Mouse (Mus musculus) limb, embryonic 11.5 days (tissue): ENCODE results near the gene Nectin3. TPM values are rescaled to one million over a fixed set of nuclear protein-coding genes. Genes with fewer than 3 reads are reported as not detected.

Experiments used
- ATAC-seq: fragments of 200-750 bp; cut with Nextera tagmentation; 2 replicates; pipeline ENCODE4 v1.8.0; 2017; ENCODE audit warnings: low read depth; ENCODE audit not compliant: insufficient number of reproducible peaks, low FRiP score, low TSS enrichment
- DNase-seq: peaks from one replicate; pipeline ENCODE4 v3.0.0-alpha.2; 2015; ENCODE audit warnings: low spot score
- H3K27ac ChIP-seq: fragments of 300-500 bp; sonication (generic); replicated peaks from 2 replicates; pipeline ENCODE4 v1.5.1; 2014; ENCODE audit warnings: low read depth, mild to moderate bottlenecking, low read length
- H3K27me3 ChIP-seq: fragments of 300-500 bp; sonication (generic); 2 replicates; pipeline ENCODE4 v1.6.1; 2014; ENCODE audit warnings: mild to moderate bottlenecking, low read length, mixed read lengths; ENCODE audit not compliant: control insufficient read depth, insufficient read depth
- H3K36me3 ChIP-seq: fragments of 300-500 bp; sonication (generic); 2 replicates; pipeline ENCODE4 v1.6.1; 2014; ENCODE audit warnings: mild to moderate bottlenecking, low read length, moderate library complexity, mixed read lengths; ENCODE audit not compliant: control insufficient read depth, insufficient read depth
- H3K4me1 ChIP-seq: fragments of 300-500 bp; sonication (generic); 2 replicates; pipeline ENCODE4 v1.6.1; 2014; ENCODE audit warnings: low read length, mixed read lengths; ENCODE audit not compliant: control insufficient read depth, insufficient read depth
- H3K4me2 ChIP-seq: fragments of 300-500 bp; sonication (generic); 2 replicates; pipeline ENCODE4 v1.6.1; 2014; ENCODE audit warnings: low read depth, mild to moderate bottlenecking, moderate library complexity; ENCODE audit not compliant: severe bottlenecking
- H3K4me3 ChIP-seq: fragments of 300-500 bp; sonication (generic); 2 replicates; pipeline ENCODE4 v1.5.1; 2014; ENCODE audit warnings: low read depth, low read length
- H3K9ac ChIP-seq: fragments of 300-500 bp; sonication (generic); 2 replicates; pipeline ENCODE4 v1.6.1; 2014; ENCODE audit warnings: mild to moderate bottlenecking, low read length
- H3K9me3 ChIP-seq: fragments of 300-500 bp; sonication (generic); 2 replicates; pipeline ENCODE4 v1.6.1; 2016; ENCODE audit warnings: low read length; ENCODE audit not compliant: control insufficient read depth
- WGBS: fragments of 180-500 bp; shearing (Covaris S2); extraction: QIAGEN DNeasy Blood & Tissue Kit; methylation state at CpG from one replicate; pipeline ENCODE4 v1.1.7; 2014; 5-methylcytosine and 5-hydroxymethylcytosine counted together
- polyA plus RNA-seq: library from polyadenylated mRNA; unstranded; fragments of >200 nt; fragmentation: Nextera tagmentation; extraction: Ambion mirVana; gene quantifications from 2 replicates; pipeline ENCODE4 v1.2.1, GENCODE M21; 2014

The Nectin3 gene
- polyA plus RNA-seq, 1 experiment from 2014 or later = 28.5 TPM

- Histone ChIP-seq H3K9me3 (no peaks in the 10 kb centered on the region), H3K4me1 (no peaks in the 10 kb centered on the region), H3K27ac (no peak overlapping the region), H3K4me2 (no peak overlapping the region), H3K4me3 (no peak overlapping the region), H3K9ac (no peak overlapping the region), H3K27me3 (no peaks in the 10 kb centered on the region), H3K36me3 (no peaks in the 10 kb centered on the region; the same call in 1 of the 2 replicates)
- 92% methylated on average over 15 of the region's 15 CpGs for WGBS
- DNase-seq = peak; percentile 12
- ATAC-seq = no peak
Observed at GRCm38 (mm10) chr16:46407997-46408396, 90.3 kb downstream of the Nectin3 start.

- 87% methylated on average over 7 of the region's 7 CpGs for WGBS
- Histone ChIP-seq H3K4me2 (no peak overlapping the region), H3K27me3 (no peaks in the 10 kb centered on the region), H3K4me1 (no peaks in the 10 kb centered on the region), H3K27ac (no peak overlapping the region), H3K9ac (no peak overlapping the region), H3K36me3 (no peaks in the 10 kb centered on the region; the same call in 1 of the 2 replicates), H3K4me3 (no peak overlapping the region), H3K9me3 (no peaks in the 10 kb centered on the region)
- ATAC-seq (no peak), DNase-seq (peak; percentile 16)
Observed at GRCm38 (mm10) chr16:46406844-46407639, 91.3 kb downstream of the Nectin3 start.

- Histone ChIP-seq H3K27me3 (no peaks in the 10 kb centered on the region), H3K9me3 (no peaks in the 10 kb centered on the region), H3K4me3 (no peak overlapping the region), H3K9ac (no peak overlapping the region), H3K4me1 (no peaks in the 10 kb centered on the region), H3K27ac (no peak overlapping the region), H3K36me3 (no peaks in the 10 kb centered on the region), H3K4me2 (no peak overlapping the region)
- 78% methylated on average over 4 of the region's 4 CpGs for WGBS
- DNase-seq = no peak
- no peak for ATAC-seq
Observed at GRCm38 (mm10) chr16:46397945-46398344, 100.4 kb downstream of the Nectin3 start.

- Histone ChIP-seq H3K4me2 (no peak overlapping the region), H3K4me1 (no peaks in the 10 kb centered on the region), H3K36me3 (no peaks in the 10 kb centered on the region; the same call in 1 of the 2 replicates), H3K9me3 (no peaks in the 10 kb centered on the region), H3K4me3 (no peak overlapping the region), H3K27me3 (no peaks in the 10 kb centered on the region), H3K9ac (no peak overlapping the region), H3K27ac (no peak overlapping the region)
- no peak for DNase-seq
- WGBS = 88% methylated on average over 6 of the region's 6 CpGs
- no peak for ATAC-seq
Observed at GRCm38 (mm10) chr16:46389415-46390033, 108.8 kb downstream of the Nectin3 start.

GRCm38 (mm10) chr16:46388527-46389414 is 109.6 kb downstream of the Nectin3 start:
- Histone ChIP-seq H3K4me1 (no peaks in the 10 kb centered on the region), H3K27ac (no peak overlapping the region), H3K9me3 (no peaks in the 10 kb centered on the region), H3K4me3 (no peak overlapping the region), H3K36me3 (no peaks in the 10 kb centered on the region; the same call in 1 of the 2 replicates), H3K9ac (no peak overlapping the region), H3K4me2 (no peak overlapping the region), H3K27me3 (no peaks in the 10 kb centered on the region)
- ATAC-seq (no peak), DNase-seq (no peak)
- WGBS = 75% methylated on average over 11 of the region's 11 CpGs

- no peak for DNase-seq
- no peak overlapping the region for H3K4me2 ChIP-seq
- no peak for ATAC-seq
- no peaks in the 10 kb centered on the region for H3K9me3 ChIP-seq
- no peak overlapping the region for H3K9ac ChIP-seq
- no peaks in the 10 kb centered on the region for H3K27me3 ChIP-seq
- no peak overlapping the region for H3K27ac ChIP-seq
- no peaks in the 10 kb centered on the region for H3K36me3 ChIP-seq
- H3K4me3 ChIP-seq = no peak overlapping the region
- H3K4me1 ChIP-seq = no peaks in the 10 kb centered on the region
- WGBS = 87% methylated on average over 5 of the region's 5 CpGs
Observed at GRCm38 (mm10) chr16:46384279-46384678, 114.0 kb downstream of the Nectin3 start.

- DNase-seq (no peak), ATAC-seq (no peak)
- Histone ChIP-seq H3K9ac (no peak overlapping the region), H3K36me3 (no peaks in the 10 kb centered on the region), H3K4me2 (no peak overlapping the region), H3K4me3 (no peak overlapping the region), H3K9me3 (no peaks in the 10 kb centered on the region), H3K27ac (no peak overlapping the region), H3K27me3 (no peaks in the 10 kb centered on the region), H3K4me1 (no peaks in the 10 kb centered on the region)
- WGBS = 88% methylated on average over 4 of the region's 4 CpGs
Observed at GRCm38 (mm10) chr16:46383344-46383743, 115.0 kb downstream of the Nectin3 start.

GRCm38 (mm10) chr16:46376575-46376974 is 121.8 kb downstream of the Nectin3 start:
- H3K9ac ChIP-seq = no peak overlapping the region
- no peaks in the 10 kb centered on the region for H3K27me3 ChIP-seq
- H3K4me1 ChIP-seq = no peaks in the 10 kb centered on the region
- 54% methylated on average over 3 of the region's 3 CpGs for WGBS
- DNase-seq = no peak
- H3K4me3 ChIP-seq = no peak overlapping the region
- no peaks in the 10 kb centered on the region for H3K36me3 ChIP-seq
- ATAC-seq = no peak
- H3K9me3 ChIP-seq = no peaks in the 10 kb centered on the region
- H3K27ac ChIP-seq = no peak overlapping the region
- H3K4me2 ChIP-seq = no peak overlapping the region
